Mouse (Mus musculus) T-helper 17 cell (primary cell): ENCODE results near the gene Rac3.

ENCODE experiments used
- in situ Hi-C, 2 experiments: fragments of 300-600 bp; cut with MboI, MseI; formaldehyde crosslinking; loops; 1 replicate in 1 of 2; 2 replicates in 1 of 2; pipeline ENCODE4 v1.15.1; 2025; ENCODE audit warnings: high pct_unique_total_duplicates in 2 of 2

The Rac3 gene

DNA sequence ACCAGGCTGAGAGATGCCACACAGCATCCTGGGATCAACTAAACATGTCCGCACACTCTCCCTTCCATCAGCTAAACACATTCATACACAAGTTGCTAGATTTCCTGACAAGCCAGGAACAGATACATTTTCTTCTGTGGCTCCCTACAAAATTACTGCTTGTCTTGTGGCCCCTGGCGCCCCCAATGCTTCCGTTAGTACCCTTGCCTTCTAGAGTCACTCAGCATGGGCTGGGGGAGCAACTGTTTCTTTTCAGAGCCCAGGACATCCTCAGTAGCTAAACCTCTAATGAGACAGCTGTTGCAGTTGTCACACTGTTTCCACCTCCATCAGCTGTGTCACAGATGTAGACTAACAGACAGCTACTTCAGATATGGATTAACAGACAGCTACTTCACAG lies 51.5 kb downstream of the Rac3 start:
- in situ Hi-C loops, result no loop called here
